Mouse (Mus musculus) leukemia stem cell, adult 10-12 weeks (primary cell): Measurements from ENCODE around the gene Pax1. TPM values are rescaled to one million over a fixed set of nuclear protein-coding genes. Genes with fewer than 3 reads are reported as not detected.

Source experiments
- polyA plus RNA-seq: library from polyadenylated mRNA; stranded (reverse); fragments of >175 nt; gene quantifications from 2 replicates; pipeline ENCODE4 v1.2.3, GENCODE M21; 2012; ENCODE audit warnings: low replicate concordance

Gene Pax1
- not detected in 2 replicates for polyA plus RNA-seq

GRCm38 (mm10) chr2:147361581-147361980 is at the start of gene Pax1:
Pax1 (plus strand) TSS chr2:147361925.

Other genes with a start within 250 kb of the Pax1 start
- gene Nkx2-2, start 167.7 kb upstream of the Pax1 start, polyA plus RNA-seq, result 0.08 TPM in 1 of 2 replicates, not detected in the other